Mouse (Mus musculus): Measurements from ENCODE around the gene Rars. TPM values are rescaled to one million over a fixed set of nuclear protein-coding genes. Genes with fewer than 3 reads are reported as not detected.
A peak's percentile ranks its signal among the peaks of the same experiment; 100 is the strongest.
"Not testable (repeated sequence)": the region's sequence is repeated elsewhere in the genome, so short reads cannot be mapped to it uniquely, and the experiment has no call there.

Gene Rars
- total RNA-seq, 2 experiments from 2014 or later, result 51.4 to 53.5 TPM

- peak; percentile 33 to 72 for DNase-seq (ENCODE audit: low spot score in 2 of 2)
Measured at GRCm38 (mm10) chr11:35838345-35839338, 4.3 kb upstream of the Rars start.

- no peak for DNase-seq (ENCODE audit: low spot score in 2 of 2)
Measured at GRCm38 (mm10) chr11:35837156-35838126, 3.1 kb upstream of the Rars start.

DNA sequence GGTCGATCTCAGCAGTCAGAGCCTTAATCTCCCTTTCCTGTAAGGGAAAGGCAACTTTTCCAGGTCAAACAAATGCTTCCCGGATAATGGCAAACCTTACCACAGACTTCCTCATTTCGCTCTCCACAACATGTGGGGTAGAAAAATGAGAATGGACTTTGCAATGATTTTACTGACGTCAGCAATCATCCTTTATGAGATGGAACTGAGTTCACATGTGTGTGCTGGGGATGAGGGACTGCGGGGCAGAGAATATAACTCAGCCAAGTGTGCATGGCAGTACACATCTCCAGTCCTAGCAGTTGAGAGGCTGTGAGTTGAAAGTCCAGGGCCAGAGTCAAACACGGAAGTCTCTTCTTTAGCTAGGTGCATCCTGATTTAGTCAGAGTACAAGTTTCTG lies 1.0 kb downstream of the Rars start:
- DNase-seq (ENCODE audit: low spot score in 2 of 2), result no peak

DNA sequence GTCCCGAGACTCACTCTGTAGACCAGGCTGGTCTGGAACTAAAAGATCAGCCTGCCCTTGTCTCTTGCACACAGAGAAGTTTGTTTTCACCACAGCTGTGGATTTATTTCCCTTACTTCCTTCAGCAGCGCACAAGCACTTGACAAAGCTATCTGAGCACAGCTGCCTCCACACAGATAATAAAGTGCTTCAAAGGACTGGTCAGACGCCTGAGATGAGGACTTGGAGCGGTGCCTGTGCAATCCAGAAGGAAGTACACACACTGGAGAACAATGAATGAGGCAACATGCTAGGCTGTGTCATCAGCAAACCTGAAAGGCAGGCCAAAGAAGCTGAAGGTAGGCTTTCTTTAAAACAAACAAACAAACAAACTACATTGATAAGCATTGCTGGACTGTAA lies 2.2 kb downstream of the Rars start:
- DNase-seq (ENCODE audit: low spot score in 2 of 2), result no peak

DNA sequence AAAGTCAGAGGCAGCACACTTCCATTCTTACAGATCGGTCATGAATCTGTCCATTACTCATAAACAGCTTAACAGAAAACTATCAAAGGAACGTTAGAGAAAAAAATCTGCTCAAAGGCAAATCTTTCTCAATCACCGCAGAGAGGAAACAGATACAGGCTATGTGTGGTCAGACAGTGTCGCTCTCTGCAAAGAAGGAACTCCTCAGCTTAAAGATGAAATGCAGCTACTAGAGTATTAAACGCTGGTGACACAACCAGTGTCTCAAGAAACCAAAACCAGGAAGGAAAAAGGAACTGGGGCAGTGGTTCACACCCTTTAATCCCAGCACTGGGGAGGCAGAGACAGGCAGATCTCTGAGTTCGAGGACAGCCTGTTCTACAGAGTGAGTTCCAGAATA lies 6.6 kb downstream of the Rars start:
- DNase-seq (ENCODE audit: low spot score in 2 of 2), result no peak

GRCm38 (mm10) chr11:35816316-35816715 lies 18.0 kb downstream of the Rars start:
- DNase-seq (ENCODE audit: low spot score in 2 of 2), result no peak

GRCm38 (mm10) chr11:35811458-35811857 lies 22.8 kb downstream of the Rars start:
- DNase-seq (ENCODE audit: low spot score in 2 of 2), result no peak

DNA sequence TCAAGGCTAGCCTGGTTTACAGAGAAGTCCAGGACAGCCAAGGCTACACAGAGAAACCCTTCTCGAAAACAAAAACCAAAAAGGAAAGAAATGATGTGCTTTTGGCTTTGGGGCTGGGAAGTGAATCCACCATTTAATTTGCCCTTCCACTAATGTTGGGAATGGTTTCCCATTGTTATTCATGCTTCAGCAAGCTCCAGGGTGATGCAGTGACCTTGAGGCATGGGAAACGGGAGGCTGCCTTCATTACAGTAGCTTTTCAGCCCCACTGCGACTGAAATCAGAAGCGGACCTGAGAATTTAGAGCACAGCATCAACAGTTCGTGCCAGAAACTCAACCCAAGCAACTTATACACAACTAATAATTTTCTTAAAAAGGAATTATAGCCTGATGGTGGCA lies 33.0 kb downstream of the Rars start:
- no peak for DNase-seq (ENCODE audit: low spot score in 2 of 2)

GRCm38 (mm10) chr11:35798874-35799273 lies 35.4 kb downstream of the Rars start, which contains the start of gene Fbll1:
Gene Fbll1, minus strand, starts transcription at chr11:35798884.
- DNase-seq (ENCODE audit: low spot score in 2 of 2), result peak in 1 of 2 experiments; percentile 21

DNA sequence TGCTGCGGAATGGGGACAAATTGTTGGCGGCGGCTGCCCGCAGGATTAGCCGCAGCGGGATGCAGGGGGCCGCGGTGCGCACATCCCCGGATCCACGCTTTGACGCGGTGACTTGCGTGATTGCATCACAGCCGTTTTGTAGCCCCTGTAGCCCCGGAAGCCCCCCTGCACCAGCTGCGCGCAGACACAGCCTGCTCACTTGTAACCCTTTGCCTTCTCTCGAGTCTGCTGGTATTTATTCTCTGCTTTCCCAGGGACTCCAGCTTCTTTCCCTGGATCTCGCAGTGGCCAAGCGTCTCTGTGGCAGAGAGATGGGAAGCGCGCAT lies 35.8 kb downstream of the Rars start:
- DNase-seq (ENCODE audit: low spot score in 2 of 2), result peak; percentile 74 to 85

DNA sequence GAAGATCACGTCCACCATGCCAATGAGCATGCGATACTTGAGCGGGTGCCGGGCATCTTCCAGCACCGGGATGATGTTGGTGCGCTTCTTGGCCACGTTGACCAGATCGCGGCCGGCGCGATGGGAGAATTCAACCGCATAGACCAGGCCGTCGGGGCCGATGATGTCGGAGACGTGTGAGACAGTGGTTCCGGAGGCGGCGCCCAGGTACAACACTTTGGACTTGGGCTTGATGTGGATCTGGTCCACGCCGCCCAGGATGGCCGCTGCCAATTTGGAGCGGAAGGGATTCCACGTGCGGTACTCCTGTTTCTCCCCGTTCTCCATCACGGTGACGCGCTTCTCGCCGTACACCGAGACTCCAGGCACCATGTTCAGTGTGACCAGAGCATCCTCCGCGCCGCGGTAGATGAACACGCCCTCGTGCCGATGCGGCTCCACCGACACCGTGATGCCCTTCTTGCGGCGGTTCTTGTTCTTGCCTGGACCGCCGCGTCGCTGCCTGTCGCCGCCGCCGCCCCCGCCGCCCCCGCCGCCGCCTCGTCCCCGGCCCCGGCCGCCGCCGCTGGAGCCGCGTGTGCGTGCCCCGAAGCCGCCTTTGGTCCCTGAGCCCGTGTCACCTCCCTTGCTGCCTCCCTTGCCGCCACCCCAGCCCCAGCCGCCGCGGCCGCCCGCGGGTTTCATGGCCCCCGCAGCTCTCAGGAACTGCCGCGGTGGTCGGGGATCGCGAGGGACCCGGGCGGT lies 36.4 kb downstream of the Rars start:
- peak; percentile 25 to 49 for DNase-seq (ENCODE audit: low spot score in 2 of 2)

DNA sequence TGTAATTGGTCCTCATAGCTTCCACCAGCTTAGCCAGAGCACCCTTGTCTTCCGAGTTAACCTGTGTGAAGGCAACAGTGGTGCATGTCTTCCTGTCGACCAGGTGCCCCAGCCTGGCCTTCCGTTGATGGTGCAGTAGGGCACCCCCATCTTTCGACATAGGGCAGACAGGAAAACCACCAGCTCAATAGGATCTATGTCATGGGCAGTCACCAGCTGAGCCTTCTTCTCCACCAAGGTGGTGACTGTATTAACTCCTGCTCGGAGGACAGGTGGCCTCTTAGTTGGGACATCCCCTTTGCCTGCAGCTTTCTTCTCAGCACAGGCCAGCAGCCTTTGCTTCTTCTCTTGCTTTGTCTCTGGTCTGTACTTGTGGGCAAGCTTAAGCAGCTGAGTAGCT lies 41.5 kb downstream of the Rars start:
- DNase-seq (ENCODE audit: low spot score in 2 of 2), result not testable (repeated sequence)

GRCm38 (mm10) chr11:35788443-35788842 lies 45.9 kb downstream of the Rars start:
- DNase-seq (ENCODE audit: low spot score in 2 of 2), result no peak

GRCm38 (mm10) chr11:35784537-35784936 lies 49.8 kb downstream of the Rars start:
- DNase-seq (ENCODE audit: low spot score in 2 of 2), result no peak

DNA sequence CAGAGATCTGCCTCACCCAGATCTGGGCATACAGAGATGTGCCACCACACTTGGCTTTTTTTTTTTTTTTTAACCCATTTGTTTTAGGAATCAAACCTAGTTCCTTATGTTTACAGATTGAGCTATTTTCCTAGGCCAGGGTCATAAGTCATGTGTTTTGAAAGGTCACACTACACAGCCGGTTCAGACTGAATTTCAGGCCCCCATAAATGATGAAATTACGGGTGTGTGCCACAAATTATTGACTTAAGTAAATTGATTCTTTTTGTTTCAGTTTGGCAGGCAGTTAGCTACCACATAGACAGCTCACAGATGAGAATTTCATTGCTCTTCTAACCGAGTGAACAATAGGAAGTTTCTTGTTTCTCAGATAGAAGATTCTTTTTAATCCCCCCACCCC lies 50.3 kb downstream of the Rars start:
- no peak for DNase-seq (ENCODE audit: low spot score in 2 of 2)

DNA sequence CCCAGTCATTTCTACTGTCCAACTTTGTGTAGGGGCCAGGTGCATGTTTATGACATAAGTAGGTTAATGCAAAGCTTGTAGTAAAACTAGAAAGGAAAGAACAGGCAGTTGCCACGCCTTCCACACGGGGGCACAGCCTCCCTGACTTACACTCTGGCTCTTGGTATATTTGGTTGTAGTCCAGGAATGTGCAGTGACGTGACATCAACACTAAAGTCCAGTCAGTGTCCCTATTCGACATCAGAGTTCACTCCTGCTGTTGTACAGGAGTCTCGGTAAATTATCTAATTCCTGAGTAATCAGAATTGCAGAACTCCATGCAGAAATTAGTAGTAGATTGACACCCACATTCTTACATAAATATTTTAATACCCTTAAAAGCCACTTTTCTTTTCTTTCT lies 51.3 kb downstream of the Rars start:
- DNase-seq (ENCODE audit: low spot score in 2 of 2), result no peak

- no peak for DNase-seq (ENCODE audit: low spot score in 2 of 2)
Measured at GRCm38 (mm10) chr11:35782444-35782843, 51.9 kb downstream of the Rars start.

GRCm38 (mm10) chr11:35780336-35780735 lies 54.0 kb downstream of the Rars start:
- no peak for DNase-seq (ENCODE audit: low spot score in 2 of 2)

DNA sequence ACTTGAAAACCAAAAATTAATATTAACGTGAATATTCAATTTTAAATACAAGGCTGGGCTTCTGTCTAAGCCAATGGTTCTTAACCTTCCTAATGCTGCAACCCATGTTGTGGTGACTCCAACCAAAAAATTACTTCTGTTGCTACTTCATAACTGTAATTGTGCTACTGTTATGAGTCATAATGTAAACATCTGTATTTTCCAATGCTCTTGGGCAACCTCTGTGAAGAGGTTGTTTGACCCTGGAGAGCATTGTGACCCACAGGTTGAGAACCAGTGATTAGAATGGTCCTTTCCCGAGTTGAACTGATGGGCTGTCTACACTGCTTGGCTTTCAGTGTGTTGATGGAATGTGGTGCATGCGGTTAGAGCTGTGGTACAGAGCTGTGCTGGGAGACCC lies 57.9 kb downstream of the Rars start:
- DNase-seq (ENCODE audit: low spot score in 2 of 2), result no peak

GRCm38 (mm10) chr11:35775606-35776005 lies 58.7 kb downstream of the Rars start:
- no peak for DNase-seq (ENCODE audit: low spot score in 2 of 2)
